Mouse (Mus musculus) stomach, embryonic 16.5 days (tissue): ENCODE measurements around the gene 1700030J22Rik. TPM values are rescaled to one million over a fixed set of nuclear protein-coding genes. Genes with fewer than 3 reads are reported as not detected.
A peak's percentile ranks its signal among the peaks of the same experiment; 100 is the strongest.

Experiments used
- ATAC-seq: fragments of 200-750 bp; cut with Nextera tagmentation; 2 replicates; pipeline ENCODE4 v1.8.0; 2017; ENCODE audit warnings: moderate number of reproducible peaks, moderate TSS enrichment; ENCODE audit not compliant: insufficient read depth, low FRiP score
- H3K27ac ChIP-seq: fragments of 300-500 bp; sonication (generic); 2 replicates; pipeline ENCODE4 v1.5.1; 2014; ENCODE audit warnings: low read length
- H3K27me3 ChIP-seq: fragments of 300-500 bp; sonication (generic); 2 replicates; pipeline ENCODE4 v1.6.1; 2014; ENCODE audit warnings: low read length, control low read depth, mixed read lengths; ENCODE audit not compliant: control insufficient read depth, insufficient read depth
- H3K36me3 ChIP-seq: fragments of 300-500 bp; sonication (generic); 2 replicates; pipeline ENCODE4 v1.6.1; 2014; ENCODE audit warnings: low read length; ENCODE audit not compliant: control insufficient read depth, insufficient read depth
- H3K4me1 ChIP-seq: fragments of 300-500 bp; sonication (generic); 2 replicates; pipeline ENCODE4 v1.6.1; 2014; ENCODE audit warnings: low read length, control low read depth, mixed read lengths; ENCODE audit not compliant: control insufficient read depth, insufficient read depth
- H3K4me2 ChIP-seq: fragments of 300-500 bp; sonication (generic); 2 replicates; pipeline ENCODE4 v1.6.1; 2014; ENCODE audit warnings: low read depth, low read length, mixed read lengths
- H3K4me3 ChIP-seq: fragments of 300-500 bp; sonication (generic); replicated peaks from 2 replicates; pipeline ENCODE4 v1.5.1; 2014; ENCODE audit warnings: mild to moderate bottlenecking, low read length
- H3K9ac ChIP-seq: fragments of 300-500 bp; sonication (generic); 2 replicates; pipeline ENCODE4 v1.6.1; 2014; ENCODE audit warnings: low read length
- H3K9me3 ChIP-seq: fragments of 300-500 bp; sonication (generic); replicated peaks from 2 replicates; pipeline ENCODE4 v1.6.1; 2016; ENCODE audit warnings: low read length, control low read depth; ENCODE audit not compliant: control insufficient read depth
- WGBS: fragments of 180-500 bp; shearing (Covaris S2); extraction: QIAGEN DNeasy Blood & Tissue Kit; methylation state at CpG from one replicate; pipeline ENCODE4 v1.1.7; 2014; 5-methylcytosine and 5-hydroxymethylcytosine counted together
- polyA plus RNA-seq: library from polyadenylated mRNA; unstranded; fragments of >200 nt; fragmentation: Nextera tagmentation; extraction: Ambion mirVana; gene quantifications from 2 replicates; pipeline ENCODE4 v1.2.1, GENCODE M21; 2015

1700030J22Rik gene
- polyA plus RNA-seq, 1 experiment from 2014 or later: 1.3 TPM

- no peak overlapping the region for H3K4me3 ChIP-seq
- H3K27me3 ChIP-seq: no peaks in the 10 kb centered on the region
- H3K9ac ChIP-seq: peak overlapping the region; percentile 2; the same call in 1 of the 2 replicates
- H3K9me3 ChIP-seq: no peaks in the 10 kb centered on the region
- H3K27ac ChIP-seq: no peak overlapping the region
- 37% methylated on average over 5 of the region's 5 CpGs for WGBS
- H3K4me1 ChIP-seq: peaks cover 6% of the 10 kb centered on the region; the same call in 1 of the 2 replicates
- no peak for ATAC-seq
- no peak overlapping the region for H3K4me2 ChIP-seq
- no peaks in the 10 kb centered on the region for H3K36me3 ChIP-seq
Measured at GRCm38 (mm10) chr8:116975066-116975465, 3.7 kb downstream of the 1700030J22Rik start.

GRCm38 (mm10) chr8:116969531-116969930 lies 9.2 kb downstream of the 1700030J22Rik start:
- 79% methylated on average over 6 of the region's 6 CpGs for WGBS
- Histone ChIP-seq H3K9ac (no peak overlapping the region), H3K9me3 (no peaks in the 10 kb centered on the region), H3K4me3 (no peak overlapping the region), H3K27ac (no peak overlapping the region), H3K4me1 (no peaks in the 10 kb centered on the region), H3K36me3 (no peaks in the 10 kb centered on the region), H3K4me2 (no peak overlapping the region), H3K27me3 (no peaks in the 10 kb centered on the region)
- ATAC-seq: no peak

- Histone ChIP-seq H3K36me3 (no peaks in the 10 kb centered on the region), H3K27ac (no peak overlapping the region), H3K4me1 (peaks cover 7% of the 10 kb centered on the region), H3K9me3 (no peaks in the 10 kb centered on the region), H3K4me2 (no peak overlapping the region), H3K4me3 (no peak overlapping the region), H3K27me3 (no peaks in the 10 kb centered on the region), H3K9ac (no peak overlapping the region)
- ATAC-seq: no peak
- WGBS: 90% methylated on average over 9 of the region's 9 CpGs
Measured at GRCm38 (mm10) chr8:116954415-116954814, 24.3 kb downstream of the 1700030J22Rik start.

- no peaks in the 10 kb centered on the region for H3K9me3 ChIP-seq
- no peak overlapping the region for H3K27ac ChIP-seq
- no peaks in the 10 kb centered on the region for H3K27me3 ChIP-seq
Measured at GRCm38 (mm10) chr8:116952428-116952827, 26.3 kb downstream of the 1700030J22Rik start.

GRCm38 (mm10) chr8:116951778-116952177 lies 27.0 kb downstream of the 1700030J22Rik start:
- peaks cover 7% of the 10 kb centered on the region for H3K4me1 ChIP-seq
- H3K9ac ChIP-seq: no peak overlapping the region
- no peak for ATAC-seq
- no peaks in the 10 kb centered on the region for H3K9me3 ChIP-seq
- WGBS: 79% methylated on average over 2 of the region's 2 CpGs
- no peak overlapping the region for H3K4me2 ChIP-seq
- no peaks in the 10 kb centered on the region for H3K36me3 ChIP-seq
- H3K4me3 ChIP-seq: no peak overlapping the region
- H3K27me3 ChIP-seq: no peaks in the 10 kb centered on the region
- H3K27ac ChIP-seq: peak overlapping the region; percentile 20; the same call in 1 of the 2 replicates

More at GRCm38 (mm10) chr8:116952428-116952827, 26.3 kb downstream of the 1700030J22Rik start:
- WGBS: 81% methylated on average over 8 of the region's 8 CpGs
- Histone ChIP-seq H3K9ac (no peak overlapping the region), H3K4me1 (peaks cover 7% of the 10 kb centered on the region), H3K4me2 (no peak overlapping the region), H3K4me3 (no peak overlapping the region), H3K36me3 (no peaks in the 10 kb centered on the region)
- ATAC-seq: no peak

GRCm38 (mm10) chr8:116951369-116951768 lies 27.4 kb downstream of the 1700030J22Rik start:
- Histone ChIP-seq H3K36me3 (no peaks in the 10 kb centered on the region), H3K4me3 (no peak overlapping the region), H3K4me2 (no peak overlapping the region), H3K27me3 (no peaks in the 10 kb centered on the region), H3K4me1 (peaks cover 7% of the 10 kb centered on the region), H3K9me3 (no peaks in the 10 kb centered on the region), H3K9ac (no peak overlapping the region), H3K27ac (peak overlapping the region; percentile 20; the same call in 1 of the 2 replicates)
- peak; percentile 69; the same call in 1 of the 2 replicates for ATAC-seq
- WGBS: 45% methylated on average over 5 of the region's 5 CpGs

- peaks cover 24% of the 10 kb centered on the region for H3K4me1 ChIP-seq
- H3K27ac ChIP-seq: no peak overlapping the region
- 77% methylated on average over 7 of the region's 7 CpGs for WGBS
Measured at GRCm38 (mm10) chr8:116947589-116947988, 31.2 kb downstream of the 1700030J22Rik start.

GRCm38 (mm10) chr8:116946851-116947250 lies 31.9 kb downstream of the 1700030J22Rik start:
- Histone ChIP-seq H3K4me2 (peak overlapping the region; percentile 26; the same call in 1 of the 2 replicates), H3K36me3 (no peaks in the 10 kb centered on the region), H3K27me3 (no peaks in the 10 kb centered on the region), H3K27ac (no peak overlapping the region), H3K9ac (no peak overlapping the region), H3K9me3 (no peaks in the 10 kb centered on the region), H3K4me3 (no peak overlapping the region), H3K4me1 (peaks cover 24% of the 10 kb centered on the region)
- no peak for ATAC-seq
- 82% methylated on average over 6 of the region's 6 CpGs for WGBS

More at GRCm38 (mm10) chr8:116947589-116947988, 31.2 kb downstream of the 1700030J22Rik start:
- H3K9ac ChIP-seq: no peak overlapping the region
- no peak overlapping the region for H3K4me3 ChIP-seq
- no peaks in the 10 kb centered on the region for H3K9me3 ChIP-seq
- H3K4me2 ChIP-seq: no peak overlapping the region
- no peaks in the 10 kb centered on the region for H3K36me3 ChIP-seq
- no peaks in the 10 kb centered on the region for H3K27me3 ChIP-seq
- no peak for ATAC-seq

GRCm38 (mm10) chr8:116946268-116946838 lies 32.4 kb downstream of the 1700030J22Rik start:
- peak overlapping the region; percentile 26 for H3K4me2 ChIP-seq
- H3K9me3 ChIP-seq: no peaks in the 10 kb centered on the region
- H3K36me3 ChIP-seq: no peaks in the 10 kb centered on the region
- no peaks in the 10 kb centered on the region for H3K27me3 ChIP-seq
- peaks cover 23% of the 10 kb centered on the region for H3K4me1 ChIP-seq
- ATAC-seq: no peak
- WGBS: 69% methylated on average over 21 of the region's 21 CpGs
- no peak overlapping the region for H3K27ac ChIP-seq
- no peak overlapping the region for H3K4me3 ChIP-seq
- H3K9ac ChIP-seq: peak overlapping the region; percentile 33; the same call in 1 of the 2 replicates
